Mouse (Mus musculus): ENCODE measurements around the gene Eral1.

DNA sequence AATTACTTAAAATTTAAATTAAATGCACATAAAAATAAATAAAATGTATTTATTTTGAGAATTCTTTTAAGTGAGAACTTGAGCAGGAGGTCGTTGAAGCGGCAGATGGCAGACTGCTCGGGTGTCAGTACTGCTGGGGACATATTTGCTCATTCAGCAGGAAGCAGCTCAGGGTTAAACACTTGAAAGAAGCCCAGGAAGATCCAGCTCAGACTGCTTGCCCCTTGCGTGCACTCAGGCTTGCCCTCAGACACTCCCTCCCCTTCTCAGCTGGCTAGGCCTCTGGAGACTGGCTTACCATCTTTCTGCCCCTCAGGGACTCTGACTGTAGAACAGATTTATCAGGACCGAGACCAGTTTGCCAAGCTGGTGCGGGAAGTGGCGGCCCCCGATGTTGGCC lies 23.2 kb downstream of the Eral1 start:
- TF ChIP-seq EP300 (IDR thresholded peaks at IDR 0.05; ENCODE audit: low read depth) (no peak), CTCF (IDR thresholded peaks at IDR 0.05; ENCODE audit: low read depth) (no peak)
